Mouse (Mus musculus) kidney, embryonic 14.5 days (tissue): ENCODE results near the gene Nav3. TPM values are rescaled to one million over a fixed set of nuclear protein-coding genes. Genes with fewer than 3 reads are reported as not detected.

Experiments used
- ATAC-seq: fragments of 200-750 bp; cut with Nextera tagmentation; 2 replicates; pipeline ENCODE4 v1.8.0; 2017; ENCODE audit warnings: moderate number of reproducible peaks, mild to moderate bottlenecking, moderate TSS enrichment, moderate library complexity; ENCODE audit not compliant: low FRiP score, low TSS enrichment
- H3K27ac ChIP-seq: fragments of 300-500 bp; sonication (generic); 2 replicates; pipeline ENCODE4 v1.5.1; 2014; ENCODE audit warnings: low read depth, mild to moderate bottlenecking, low read length, moderate library complexity, mixed read lengths
- H3K27me3 ChIP-seq: fragments of 300-500 bp; sonication (generic); 2 replicates; pipeline ENCODE4 v1.6.1; 2014; ENCODE audit warnings: mild to moderate bottlenecking, low read length; ENCODE audit not compliant: control insufficient read depth, insufficient read depth
- H3K36me3 ChIP-seq: fragments of 300-500 bp; sonication (generic); 2 replicates; pipeline ENCODE4 v1.6.1; 2014; ENCODE audit warnings: low read length, mixed read lengths; ENCODE audit not compliant: control insufficient read depth, insufficient read depth
- H3K4me1 ChIP-seq: fragments of 300-500 bp; sonication (generic); 2 replicates; pipeline ENCODE4 v1.6.1; 2014; ENCODE audit warnings: low read length, mixed read lengths; ENCODE audit not compliant: control insufficient read depth, insufficient read depth
- H3K4me2 ChIP-seq: fragments of 300-500 bp; sonication (generic); replicated peaks from 2 replicates; pipeline ENCODE4 v1.6.1; 2014; ENCODE audit warnings: low read depth, mild to moderate bottlenecking, low read length
- H3K4me3 ChIP-seq: fragments of 300-500 bp; sonication (generic); 2 replicates; pipeline ENCODE4 v1.5.1; 2014; ENCODE audit warnings: mild to moderate bottlenecking, low read length
- H3K9ac ChIP-seq: fragments of 300-500 bp; sonication (generic); 2 replicates; pipeline ENCODE4 v1.6.1; 2014; ENCODE audit warnings: low read depth, mild to moderate bottlenecking, low read length, moderate library complexity
- H3K9me3 ChIP-seq: fragments of 300-500 bp; sonication (generic); 2 replicates; pipeline ENCODE4 v1.6.1; 2016; ENCODE audit warnings: low read length; ENCODE audit not compliant: control insufficient read depth
- WGBS: fragments of 180-500 bp; shearing (Covaris S2); extraction: QIAGEN DNeasy Blood & Tissue Kit; methylation state at CpG from one replicate; pipeline ENCODE4 v1.1.7; 2014; 5-methylcytosine and 5-hydroxymethylcytosine counted together
- polyA plus RNA-seq: library from polyadenylated mRNA; unstranded; fragments of >200 nt; fragmentation: Nextera tagmentation; extraction: Ambion mirVana; gene quantifications from 2 replicates; pipeline ENCODE4 v1.2.1, GENCODE M21; 2014

Gene Nav3
- polyA plus RNA-seq, 1 experiment from 2014 or later = 5.0 TPM

- Histone ChIP-seq H3K4me1 (no peaks in the 10 kb centered on the region), H3K4me3 (no peak overlapping the region), H3K27ac (no peak overlapping the region), H3K36me3 (no peaks in the 10 kb centered on the region), H3K4me2 (no peak overlapping the region), H3K27me3 (no peaks in the 10 kb centered on the region), H3K9ac (no peak overlapping the region), H3K9me3 (no peaks in the 10 kb centered on the region)
- 57% methylated on average over 6 of the region's 6 CpGs for WGBS
- ATAC-seq = peak; percentile 64; the same call in 1 of the 2 replicates
Measured at GRCm38 (mm10) chr10:110322082-110322632, 133.8 kb downstream of the Nav3 start.

- no peaks in the 10 kb centered on the region for H3K4me1 ChIP-seq
- 41% methylated on average over 5 of the region's 5 CpGs for WGBS
- peak; percentile 73 for ATAC-seq
- H3K4me3 ChIP-seq = no peak overlapping the region
- 0 out of 2 replicates have a peak, but pooled peaks cover 3% of the 10 kb centered on the region for H3K9me3 ChIP-seq
- no peaks in the 10 kb centered on the region for H3K27me3 ChIP-seq
- no peaks in the 10 kb centered on the region for H3K36me3 ChIP-seq
- no peak overlapping the region for H3K27ac ChIP-seq
- H3K4me2 ChIP-seq = no peak overlapping the region
- H3K9ac ChIP-seq = no peak overlapping the region
Measured at GRCm38 (mm10) chr10:110317275-110317674, 138.7 kb downstream of the Nav3 start.

DNA sequence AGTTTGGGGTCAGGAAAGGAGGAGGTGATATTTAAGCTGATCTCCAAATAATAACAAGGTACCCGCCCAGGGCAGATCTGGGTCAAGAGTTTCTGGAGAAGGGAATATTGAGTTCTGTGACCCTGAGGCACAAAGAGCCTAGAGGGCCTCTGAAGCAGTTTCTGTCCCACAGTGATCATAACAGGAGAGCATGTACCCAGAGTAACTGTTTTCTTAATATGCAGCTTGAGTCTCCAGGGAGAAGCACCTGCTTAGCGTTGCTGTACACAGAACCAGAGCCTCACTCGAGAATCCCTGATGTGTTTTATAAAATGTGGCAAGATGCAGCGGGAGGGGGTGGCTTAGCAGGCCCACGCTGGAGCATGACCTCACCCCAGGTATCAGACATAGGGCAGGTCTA is 141.5 kb downstream of the Nav3 start:
- 62% methylated on average over 5 of the region's 5 CpGs for WGBS
- Histone ChIP-seq H3K27ac (no peak overlapping the region), H3K9me3 (0 out of 2 replicates have a peak, but pooled peaks cover 4% of the 10 kb centered on the region), H3K4me1 (no peaks in the 10 kb centered on the region), H3K9ac (no peak overlapping the region), H3K36me3 (no peaks in the 10 kb centered on the region), H3K27me3 (no peaks in the 10 kb centered on the region), H3K4me2 (no peak overlapping the region), H3K4me3 (no peak overlapping the region)
- ATAC-seq = no peak

DNA sequence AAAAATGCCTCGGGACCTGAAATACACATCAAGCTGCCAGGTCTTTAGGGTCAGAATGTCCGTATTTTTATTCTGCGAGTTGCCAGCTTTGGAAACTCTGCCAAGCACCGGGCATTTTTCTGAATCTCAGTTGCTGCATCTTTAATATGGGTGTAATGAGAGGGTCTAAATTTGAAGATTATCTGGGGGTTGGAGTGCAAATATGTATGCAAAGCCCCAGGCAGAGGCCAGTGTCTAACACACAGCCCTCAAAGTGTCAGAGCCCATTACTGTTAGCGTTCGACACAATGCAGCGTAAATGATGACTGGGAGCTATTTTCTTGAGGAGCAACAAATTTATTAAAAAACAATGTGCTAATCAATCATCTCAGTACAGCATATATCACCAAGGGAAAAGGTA is 142.0 kb downstream of the Nav3 start:
- Histone ChIP-seq H3K9me3 (0 out of 2 replicates have a peak, but pooled peaks cover 4% of the 10 kb centered on the region), H3K9ac (no peak overlapping the region), H3K4me1 (no peaks in the 10 kb centered on the region), H3K27ac (no peak overlapping the region), H3K36me3 (no peaks in the 10 kb centered on the region), H3K4me3 (no peak overlapping the region), H3K27me3 (no peaks in the 10 kb centered on the region), H3K4me2 (no peak overlapping the region)
- no peak for ATAC-seq
- WGBS = 86% methylated on average over 7 of the region's 7 CpGs

DNA sequence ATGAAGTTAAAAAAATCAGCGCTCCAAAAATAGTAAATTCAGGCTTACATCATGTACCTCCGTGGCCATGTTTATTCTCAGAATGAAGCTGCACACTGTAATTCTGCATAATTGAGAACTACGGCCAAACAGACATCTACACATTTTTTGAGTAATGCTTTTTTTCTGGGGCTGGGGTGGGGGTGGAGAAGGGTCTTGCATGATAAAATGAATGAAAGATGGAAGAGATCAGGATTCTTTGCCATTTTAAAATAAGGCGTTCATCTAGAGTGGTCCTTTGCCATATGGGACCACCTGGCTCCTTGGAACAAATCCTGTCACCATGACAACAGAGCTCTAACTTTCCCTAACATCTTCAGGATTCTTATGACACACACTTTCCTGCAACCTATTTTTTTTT is 146.5 kb downstream of the Nav3 start:
- no peak for ATAC-seq
- no peak overlapping the region for H3K9ac ChIP-seq
- 85% methylated on average over 4 of the region's 4 CpGs for WGBS
- H3K4me2 ChIP-seq = no peak overlapping the region
- no peak overlapping the region for H3K4me3 ChIP-seq
- H3K9me3 ChIP-seq = 0 out of 2 replicates have a peak, but pooled peaks cover 4% of the 10 kb centered on the region
- no peaks in the 10 kb centered on the region for H3K36me3 ChIP-seq
- H3K27me3 ChIP-seq = no peaks in the 10 kb centered on the region
- no peaks in the 10 kb centered on the region for H3K4me1 ChIP-seq
- H3K27ac ChIP-seq = no peak overlapping the region

DNA sequence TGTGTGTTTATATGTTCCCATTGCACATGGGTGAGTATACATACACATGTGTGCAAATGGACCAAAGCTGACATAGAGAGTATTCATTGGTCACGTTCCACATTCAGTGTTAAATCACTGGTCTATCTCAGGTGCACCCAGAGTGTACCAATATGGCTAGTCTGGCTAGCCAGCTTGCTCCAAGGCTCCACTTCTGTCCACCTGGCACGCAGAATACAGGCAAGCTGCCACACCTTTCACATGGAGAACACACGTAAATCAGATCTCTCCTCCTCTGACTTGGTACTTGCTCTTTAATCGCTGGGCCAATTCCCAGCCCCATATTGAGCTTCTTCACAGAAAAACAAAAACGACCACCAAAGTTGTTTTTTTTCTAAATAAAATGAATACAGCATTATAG is 150.4 kb downstream of the Nav3 start:
- no peak for ATAC-seq
- no peaks in the 10 kb centered on the region for H3K36me3 ChIP-seq
- 83% methylated on average over 5 of the region's 5 CpGs for WGBS
- no peaks in the 10 kb centered on the region for H3K9me3 ChIP-seq
- H3K27me3 ChIP-seq = no peaks in the 10 kb centered on the region
- H3K9ac ChIP-seq = no peak overlapping the region
- H3K27ac ChIP-seq = no peak overlapping the region
- no peak overlapping the region for H3K4me3 ChIP-seq
- no peaks in the 10 kb centered on the region for H3K4me1 ChIP-seq
- H3K4me2 ChIP-seq = no peak overlapping the region

- Histone ChIP-seq H3K4me2 (no peak overlapping the region), H3K4me1 (no peaks in the 10 kb centered on the region), H3K4me3 (no peak overlapping the region), H3K27me3 (no peaks in the 10 kb centered on the region), H3K36me3 (no peaks in the 10 kb centered on the region), H3K9me3 (no peaks in the 10 kb centered on the region), H3K9ac (no peak overlapping the region), H3K27ac (no peak overlapping the region)
- ATAC-seq = no peak
- 87% methylated on average over 10 of the region's 10 CpGs for WGBS
Measured at GRCm38 (mm10) chr10:110290016-110290623, 165.9 kb downstream of the Nav3 start.

DNA sequence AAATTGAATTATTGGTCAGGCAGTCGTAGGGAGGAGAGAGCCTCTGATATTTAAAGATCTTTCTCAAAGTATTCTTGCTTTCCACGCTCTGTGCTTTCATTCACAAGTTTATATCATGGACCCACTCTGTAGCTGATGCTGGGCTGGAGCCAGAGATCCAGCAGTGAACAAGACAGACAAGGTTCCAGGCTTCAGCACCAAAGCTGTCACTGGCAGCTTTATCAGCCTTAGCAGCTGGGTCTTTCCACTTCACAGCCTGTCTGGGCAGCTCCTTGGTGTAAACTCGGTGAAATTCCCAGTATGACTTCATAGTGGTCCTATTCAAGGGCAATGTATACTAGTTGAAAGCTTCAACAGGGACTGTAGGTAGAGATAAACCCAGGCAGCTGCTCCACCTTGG is 172.1 kb downstream of the Nav3 start:
- Histone ChIP-seq H3K36me3 (no peaks in the 10 kb centered on the region), H3K9ac (no peak overlapping the region), H3K9me3 (no peaks in the 10 kb centered on the region), H3K4me2 (no peak overlapping the region), H3K27me3 (no peaks in the 10 kb centered on the region), H3K27ac (no peak overlapping the region), H3K4me3 (no peak overlapping the region), H3K4me1 (no peaks in the 10 kb centered on the region)
- 77% methylated on average over 3 of the region's 3 CpGs for WGBS
- no peak for ATAC-seq

DNA sequence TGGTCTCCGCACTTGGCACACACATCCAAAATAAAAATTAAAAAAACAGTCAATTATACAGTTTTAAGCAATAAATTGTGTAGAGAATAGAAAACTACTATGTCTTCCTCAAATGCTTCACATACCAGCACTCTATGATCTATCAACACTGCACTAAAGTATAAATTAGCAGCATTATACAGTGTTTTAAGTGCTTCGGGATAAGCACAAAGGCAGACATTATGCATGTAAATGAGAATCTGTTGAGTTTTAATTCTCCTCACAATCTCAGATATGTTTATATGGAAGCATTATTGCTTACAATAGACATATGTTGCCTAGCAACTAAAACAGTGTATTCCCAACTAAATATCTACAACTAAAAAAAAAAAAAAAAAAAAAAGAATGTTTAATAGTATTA is 183.2 kb downstream of the Nav3 start:
- 83% methylated on average over 2 of the region's 2 CpGs for WGBS
- H3K9me3 ChIP-seq = no peaks in the 10 kb centered on the region
- no peak overlapping the region for H3K9ac ChIP-seq
- H3K4me2 ChIP-seq = no peak overlapping the region
- no peaks in the 10 kb centered on the region for H3K27me3 ChIP-seq
- no peaks in the 10 kb centered on the region for H3K36me3 ChIP-seq
- no peak overlapping the region for H3K27ac ChIP-seq
- no peak for ATAC-seq
- no peak overlapping the region for H3K4me3 ChIP-seq
- no peaks in the 10 kb centered on the region for H3K4me1 ChIP-seq
